Mouse (Mus musculus) urinary bladder, postnatal 25 days (tissue): ENCODE data around the gene Trim80.
"Not testable (repeated sequence)": the region's sequence is repeated elsewhere in the genome, so short reads cannot be mapped to it uniquely, and the experiment has no call there.

Source experiments
- DNase-seq: peaks from one replicate; pipeline ENCODE4 v3.0.0; 2022; ENCODE audit warnings: low spot score

Gene Trim80

GRCm38 (mm10) chr11:115429307-115429706 lies 11.0 kb upstream of the Trim80 start:
- no peak for DNase-seq

GRCm38 (mm10) chr11:115430561-115430960 lies 9.8 kb upstream of the Trim80 start:
- no peak for DNase-seq

GRCm38 (mm10) chr11:115432814-115433213 lies 7.5 kb upstream of the Trim80 start:
- no peak for DNase-seq

GRCm38 (mm10) chr11:115433342-115433741 lies 7.0 kb upstream of the Trim80 start:
- DNase-seq: no peak

GRCm38 (mm10) chr11:115435596-115436337 lies 4.6 kb upstream of the Trim80 start:
- no peak for DNase-seq

GRCm38 (mm10) chr11:115437571-115438122 lies 2.7 kb upstream of the Trim80 start:
- no peak for DNase-seq

- DNase-seq: no peak
Observed at GRCm38 (mm10) chr11:115439326-115439725, 1.0 kb upstream of the Trim80 start.

- no peak for DNase-seq
Observed at GRCm38 (mm10) chr11:115441417-115441816, 1.1 kb downstream of the Trim80 start.

- DNase-seq: no peak
Observed at GRCm38 (mm10) chr11:115446906-115447305, 6.6 kb downstream of the Trim80 start.

GRCm38 (mm10) chr11:115447321-115447885 lies 7.1 kb downstream of the Trim80 start:
- DNase-seq: no peak

- DNase-seq: no peak
Observed at GRCm38 (mm10) chr11:115448075-115448474, 7.7 kb downstream of the Trim80 start.

GRCm38 (mm10) chr11:115448998-115449397 lies 8.7 kb downstream of the Trim80 start:
- DNase-seq: no peak

GRCm38 (mm10) chr11:115450176-115450575 lies 9.8 kb downstream of the Trim80 start:
- DNase-seq: no peak

GRCm38 (mm10) chr11:115451781-115452241 lies 11.5 kb downstream of the Trim80 start:
- no peak for DNase-seq

- DNase-seq: no peak
Observed at GRCm38 (mm10) chr11:115452281-115452860, 12.0 kb downstream of the Trim80 start.

GRCm38 (mm10) chr11:115453306-115453705 lies 13.0 kb downstream of the Trim80 start:
- DNase-seq: no peak

- not testable (repeated sequence) for DNase-seq
Observed at GRCm38 (mm10) chr11:115454822-115455221, 14.5 kb downstream of the Trim80 start.

- no peak for DNase-seq
Observed at GRCm38 (mm10) chr11:115455619-115456018, 15.3 kb downstream of the Trim80 start.

- no peak for DNase-seq
Observed at GRCm38 (mm10) chr11:115456182-115456581, 15.8 kb downstream of the Trim80 start.

- no peak for DNase-seq
Observed at GRCm38 (mm10) chr11:115457405-115457804, 17.1 kb downstream of the Trim80 start.

- no peak for DNase-seq
Observed at GRCm38 (mm10) chr11:115460976-115461375, 20.6 kb downstream of the Trim80 start.

- DNase-seq: no peak
Observed at GRCm38 (mm10) chr11:115461846-115462242, 21.5 kb downstream of the Trim80 start.
